Mouse (Mus musculus): ENCODE data around the gene Gcnt2.

- TF ChIP-seq CTCF (IDR thresholded peaks at IDR 0.05; ENCODE audit: control insufficient read depth, insufficient read depth, low read length) (no peak), POLR2A (IDR thresholded peaks at IDR 0.05; ENCODE audit: borderline replicate concordance, control insufficient read depth, low read depth, low read length) (no peak)
Observed at GRCm38 (mm10) chr13:40885935-40886642, 26.5 kb downstream of the Gcnt2 start.

All from bone marrow, adult 2 months (tissue).